In genomic region chr11:6290883-6291282, GRCm38 (mm10) we compare ENCODE assay signal across 8 mouse cellular contexts. TPM values are rescaled to one million over a fixed set of nuclear protein-coding genes. Genes with fewer than 3 reads are reported as not detected.
A peak's percentile ranks its signal among the peaks of the same experiment; 100 is the strongest.
DNase-seq lines count a peak whose midpoint lies in the region; ATAC-seq and TF ChIP-seq lines count a peak whose summit lies in the region.

No protein-coding gene starts in this region.

- 29% methylated on average over 3 of the region's 3 CpGs for WGBS in hindbrain, embryonic 13.5 days
- WGBS in midbrain, embryonic 15.5 days = 20% methylated on average over 3 of the region's 3 CpGs

- peak overlapping the region; percentile 86 for H3K9ac ChIP-seq in hindbrain, embryonic 13.5 days
- H3K9ac ChIP-seq in midbrain, embryonic 15.5 days = peak overlapping the region; percentile 71

- H3K4me2 ChIP-seq in hindbrain, embryonic 13.5 days = peak overlapping the region; percentile 70
- H3K4me2 ChIP-seq in midbrain, embryonic 15.5 days = peak overlapping the region; percentile 81

- no peak for DNase-seq in left cerebral cortex, adult 2 months (ENCODE audit: extremely low spot score in 1 of 2, low spot score in 2 of 2)
- no peak for DNase-seq in left cerebral cortex, postnatal 4 days
- DNase-seq in layer of hippocampus, adult 11-12 months (ENCODE audit: low spot score) = no peak
- no peak for DNase-seq in gastrocnemius, postnatal 4 days (ENCODE audit: low spot score in 2 of 2)

- H3K27ac ChIP-seq in left cerebral cortex, adult 2 months = no peak overlapping the region
- H3K27ac ChIP-seq in hindbrain, embryonic 13.5 days = peak overlapping the region; percentile 93; the same call in 1 of the 2 replicates
- peak overlapping the region; percentile 96 for H3K27ac ChIP-seq in midbrain, embryonic 15.5 days

- H3K27me3 ChIP-seq in hindbrain, embryonic 13.5 days = no peaks in the 10 kb centered on the region
- H3K27me3 ChIP-seq in midbrain, embryonic 15.5 days (replicated peaks) = no peaks in the 10 kb centered on the region

- TF ChIP-seq CTCF in left cerebral cortex, adult 2 months (IDR thresholded peaks at IDR 0.05) = no peak

- intact Hi-C loops in left cerebral cortex, adult 2 months (cut with DNase I) = loop anchor here (2.0 kb wide), 1 partner anchor 16 kb away; the partner anchor contains the start of gene Tmed4
- intact Hi-C loops in left cerebral cortex, postnatal 4 days (cut with DNase I) = no loop called here

- H3K4me3 ChIP-seq in left cerebral cortex, adult 2 months = peak overlapping the region; percentile 92
- peak overlapping the region; percentile 74 for H3K4me3 ChIP-seq in hindbrain, embryonic 13.5 days
- peak overlapping the region; percentile 96 for H3K4me3 ChIP-seq in midbrain, embryonic 15.5 days

- ATAC-seq in common myeloid progenitor, adult 5-6 weeks (replicated peaks; ENCODE audit: low read depth, poor library complexity, severe bottlenecking) = 0 out of 2 replicates have a peak, but pooled peaks have one; percentile 0
- ATAC-seq in hindbrain, embryonic 13.5 days (ENCODE audit: low FRiP score) = no peak
- no peak for ATAC-seq in midbrain, embryonic 15.5 days (replicated peaks)
- no peak for ATAC-seq in CD4-positive, CD25-positive, alpha-beta regulatory T cell, adult 4 months

- H3K9me3 ChIP-seq in hindbrain, embryonic 13.5 days = no peaks in the 10 kb centered on the region
- no peaks in the 10 kb centered on the region for H3K9me3 ChIP-seq in midbrain, embryonic 15.5 days

- H3K36me3 ChIP-seq in hindbrain, embryonic 13.5 days = no peaks in the 10 kb centered on the region
- no peaks in the 10 kb centered on the region for H3K36me3 ChIP-seq in midbrain, embryonic 15.5 days (replicated peaks)

- H3K4me1 ChIP-seq in hindbrain, embryonic 13.5 days (replicated peaks) = peaks cover 13% of the 10 kb centered on the region
- H3K4me1 ChIP-seq in midbrain, embryonic 15.5 days = peaks cover 9% of the 10 kb centered on the region; the same call in 1 of the 2 replicates

RNA-seq across cellular contexts. Expression of gene Ogdh, which starts 0.6 kb away (rescaled TPM):
- 100 to 1,000 TPM; 232 to 245 TPM for total RNA-seq in left cerebral cortex, adult 2 months (2021)
- total RNA-seq in left cerebral cortex, postnatal 4 days (2021) = 100 to 1,000 TPM; 146 to 159 TPM
- 95.6 and 111 TPM in 2 replicates for total RNA-seq in common myeloid progenitor, adult 5-6 weeks (2017)
- 97.9 and 105 TPM in 2 replicates for polyA plus RNA-seq in hindbrain, embryonic 13.5 days (2015; fragmentation: Nextera tagmentation; extraction: Ambion mirVana)
- polyA plus RNA-seq in midbrain, embryonic 15.5 days (2015; fragmentation: Nextera tagmentation; extraction: Ambion mirVana) = 118 and 126 TPM in 2 replicates
- polyA plus RNA-seq in CD4-positive, CD25-positive, alpha-beta regulatory T cell, adult 4 months (2017; shearing (Covaris generic)) = 100 to 1,000 TPM; 146 to 237 TPM
- 100 to 1,000 TPM; 340 to 351 TPM for total RNA-seq in gastrocnemius, postnatal 4 days (2021)

RNA-seq across cellular contexts. Expression of gene Tmed4, which starts 16.2 kb away (rescaled TPM):
- total RNA-seq in left cerebral cortex, adult 2 months (2021) = 100 to 1,000 TPM in 1 of 2 experiments, 10 to 100 TPM in 1; 96.2 to 102 TPM
- total RNA-seq in left cerebral cortex, postnatal 4 days (2021) = 10 to 100 TPM; 57.5 to 62.8 TPM
- total RNA-seq in common myeloid progenitor, adult 5-6 weeks (2017) = 37.5 and 49.2 TPM in 2 replicates
- 142 and 145 TPM in 2 replicates for polyA plus RNA-seq in hindbrain, embryonic 13.5 days (2015; fragmentation: Nextera tagmentation; extraction: Ambion mirVana)
- polyA plus RNA-seq in midbrain, embryonic 15.5 days (2015; fragmentation: Nextera tagmentation; extraction: Ambion mirVana) = 123 and 128 TPM in 2 replicates
- 10 to 100 TPM; 76.3 to 100.0 TPM for polyA plus RNA-seq in CD4-positive, CD25-positive, alpha-beta regulatory T cell, adult 4 months (2017; shearing (Covaris generic))
- 10 to 100 TPM; 70.1 to 72.9 TPM for total RNA-seq in gastrocnemius, postnatal 4 days (2021)

RNA-seq across cellular contexts. Expression of gene Ddx56, which starts 23.3 kb away (rescaled TPM):
- total RNA-seq in left cerebral cortex, adult 2 months (2021) = 10 to 100 TPM; 48.1 to 50.2 TPM
- total RNA-seq in left cerebral cortex, postnatal 4 days (2021) = 10 to 100 TPM; 47.9 to 50.8 TPM
- total RNA-seq in common myeloid progenitor, adult 5-6 weeks (2017) = 40.9 and 43.2 TPM in 2 replicates
- 67.4 and 71.6 TPM in 2 replicates for polyA plus RNA-seq in hindbrain, embryonic 13.5 days (2015; fragmentation: Nextera tagmentation; extraction: Ambion mirVana)
- 71.4 and 72.2 TPM in 2 replicates for polyA plus RNA-seq in midbrain, embryonic 15.5 days (2015; fragmentation: Nextera tagmentation; extraction: Ambion mirVana)
- polyA plus RNA-seq in CD4-positive, CD25-positive, alpha-beta regulatory T cell, adult 4 months (2017; shearing (Covaris generic)) = 100 to 1,000 TPM in 1 of 2 experiments, 10 to 100 TPM in 1; 90.0 to 123 TPM
- total RNA-seq in gastrocnemius, postnatal 4 days (2021) = 10 to 100 TPM; 35.1 to 40.9 TPM
